Mouse (Mus musculus): Measurements from ENCODE around the gene Car6. TPM values are rescaled to one million over a fixed set of nuclear protein-coding genes. Genes with fewer than 3 reads are reported as not detected.

Car6 gene
- polyA plus RNA-seq, 1 experiment: 0.19 TPM

DNA sequence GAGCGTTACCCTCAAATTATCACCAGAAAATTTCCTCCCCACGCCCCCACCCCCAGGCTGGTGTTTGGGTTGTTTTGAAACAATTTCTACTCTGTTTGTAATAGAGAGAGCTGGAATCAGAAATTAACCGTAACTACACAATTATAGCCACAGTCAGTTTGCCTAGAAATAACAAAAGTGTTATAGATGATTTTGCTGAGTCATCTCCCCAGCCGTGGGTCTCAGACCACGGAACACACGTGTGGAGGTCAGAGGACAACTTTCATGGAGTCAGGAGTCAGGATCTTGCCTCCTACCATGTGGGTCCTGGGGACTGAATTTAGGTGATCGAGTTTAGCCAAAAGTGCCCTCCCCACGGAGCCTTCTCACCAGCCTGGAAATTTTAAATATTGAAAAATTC is 24.0 kb downstream of the Car6 start:
- Histone ChIP-seq H3ac (ENCODE audit: control insufficient read depth, insufficient read length, low read depth) (no peak overlapping the region), H3K79me3 (ENCODE audit: low read depth) (no peaks in the 10 kb centered on the region), H3K4me3 (ENCODE audit: insufficient read depth, poor library complexity, severe bottlenecking) (no peak overlapping the region), H3K79me2 (ENCODE audit: control insufficient read depth, insufficient read depth) (no peaks in the 10 kb centered on the region), H3K27me3 (ENCODE audit: control insufficient read depth, insufficient read depth, insufficient read length) (no peaks in the 10 kb centered on the region), H3K36me3 (ENCODE audit: control insufficient read depth, insufficient read depth) (no peaks in the 10 kb centered on the region)
- no peak for TF ChIP-seq MAX (IDR thresholded peaks at IDR 0.05)
- TF ChIP-seq MYOG (IDR thresholded peaks at IDR 0.05; ENCODE audit: control insufficient read depth, extremely low read depth, insufficient read length): no peak

DNA sequence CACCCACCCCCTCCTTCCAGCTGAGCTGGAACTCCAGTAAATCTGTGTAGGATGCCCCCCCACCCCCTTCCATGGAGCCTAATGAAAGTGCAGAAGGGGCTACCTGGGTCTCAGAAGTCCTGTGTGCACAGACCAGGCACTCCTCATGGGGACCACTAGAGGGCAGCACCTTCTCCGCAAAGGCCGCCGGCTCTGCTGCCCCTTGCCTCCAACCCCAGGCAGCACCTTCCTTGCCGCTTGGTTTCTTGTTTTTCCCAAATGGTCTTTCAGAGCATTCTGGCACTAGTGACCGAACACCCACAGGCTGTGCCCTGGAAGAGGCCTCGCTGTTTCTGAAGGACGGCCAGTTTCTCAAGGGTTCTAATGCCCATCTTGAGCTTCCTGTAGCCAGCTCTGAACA is 24.6 kb downstream of the Car6 start:
- Histone ChIP-seq H3K4me3 (ENCODE audit: insufficient read depth, poor library complexity, severe bottlenecking) (no peak overlapping the region), H3ac (ENCODE audit: control insufficient read depth, insufficient read length, low read depth) (no peak overlapping the region), H3K79me3 (ENCODE audit: low read depth) (no peaks in the 10 kb centered on the region)

DNA sequence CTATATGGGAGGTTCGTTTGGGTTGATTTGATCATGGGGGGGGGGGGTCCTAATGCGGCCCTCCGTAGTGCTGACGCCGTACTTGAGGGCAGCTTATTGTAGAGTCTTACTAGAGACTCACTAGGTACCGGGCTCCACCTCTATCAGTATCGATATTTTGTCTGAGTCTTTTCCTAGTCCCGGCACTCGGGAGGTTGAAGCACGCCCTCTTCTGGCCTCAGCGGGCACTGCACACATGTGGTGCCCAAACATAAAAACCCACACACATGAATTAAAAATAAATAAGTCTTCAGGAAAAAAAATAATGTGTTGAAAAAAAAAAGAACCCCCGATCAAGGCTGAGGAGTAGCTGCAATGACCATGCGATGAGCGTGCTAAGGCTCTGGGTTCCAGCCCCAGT is 27.1 kb downstream of the Car6 start:
- Histone ChIP-seq H3K27me3 (ENCODE audit: control insufficient read depth, insufficient read depth, insufficient read length) (peaks cover 4% of the 10 kb centered on the region), H3K36me3 (ENCODE audit: control insufficient read depth, insufficient read depth) (no peaks in the 10 kb centered on the region), H3K4me3 (ENCODE audit: insufficient read depth, poor library complexity, severe bottlenecking) (no peak overlapping the region), H3ac (ENCODE audit: control insufficient read depth, insufficient read length, low read depth) (no peak overlapping the region), H3K79me2 (ENCODE audit: control insufficient read depth, insufficient read depth) (no peaks in the 10 kb centered on the region), H3K79me3 (ENCODE audit: low read depth) (no peaks in the 10 kb centered on the region)
- TF ChIP-seq CTCF (IDR thresholded peaks at IDR 0.05; ENCODE audit: control insufficient read depth, insufficient read depth, insufficient read length) (no peak), MYOG (IDR thresholded peaks at IDR 0.05; ENCODE audit: control insufficient read depth, extremely low read depth, insufficient read length) (no peak), CEBPB (IDR thresholded peaks at IDR 0.05; ENCODE audit: low read depth) (no peak), MAX (IDR thresholded peaks at IDR 0.05) (no peak), USF1 (IDR thresholded peaks at IDR 0.05; ENCODE audit: low read depth) (no peak), FOSL1 (IDR thresholded peaks at IDR 0.05; ENCODE audit: insufficient read depth, low read length, poor library complexity, severe bottlenecking) (no peak), MYOD1 (IDR thresholded peaks at IDR 0.05; ENCODE audit: control insufficient read depth, insufficient read length, low read depth) (no peak)

More for the DNA sequence above, 24.6 kb downstream of the Car6 start:
- Histone ChIP-seq H3K27me3 (ENCODE audit: control insufficient read depth, insufficient read depth, insufficient read length) (no peaks in the 10 kb centered on the region), H3K36me3 (ENCODE audit: control insufficient read depth, insufficient read depth) (no peaks in the 10 kb centered on the region), H3K79me2 (ENCODE audit: control insufficient read depth, insufficient read depth) (no peaks in the 10 kb centered on the region)
- TF ChIP-seq MYOD1 (IDR thresholded peaks at IDR 0.05; ENCODE audit: control insufficient read depth, insufficient read length, low read depth) (no peak), CEBPB (IDR thresholded peaks at IDR 0.05; ENCODE audit: low read depth) (no peak), MAX (IDR thresholded peaks at IDR 0.05) (no peak), FOSL1 (IDR thresholded peaks at IDR 0.05; ENCODE audit: insufficient read depth, low read length, poor library complexity, severe bottlenecking) (no peak), CTCF (IDR thresholded peaks at IDR 0.05; ENCODE audit: control insufficient read depth, insufficient read depth, insufficient read length) (peak; percentile 18)

DNA sequence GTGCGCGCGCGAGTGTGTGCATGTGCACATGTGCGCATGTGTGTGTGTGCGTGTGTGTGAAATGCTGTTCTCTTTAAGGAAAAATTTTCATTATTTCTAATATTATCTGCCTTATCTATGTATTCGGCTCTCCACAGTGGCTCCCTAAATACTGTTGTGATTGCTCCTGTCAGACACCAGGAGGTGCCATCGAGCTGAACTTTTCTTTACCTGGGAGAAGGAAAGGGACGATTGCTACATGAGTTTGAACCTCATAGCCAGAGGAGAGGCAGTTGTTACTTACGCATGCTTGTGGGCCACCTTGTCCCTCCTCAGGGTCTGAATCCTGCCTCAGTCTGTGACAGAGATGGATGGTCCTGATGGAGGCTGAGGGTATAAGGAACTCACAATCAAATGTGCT is 27.9 kb downstream of the Car6 start:
- Histone ChIP-seq H3K79me3 (ENCODE audit: low read depth) (no peaks in the 10 kb centered on the region), H3K4me3 (ENCODE audit: insufficient read depth, poor library complexity, severe bottlenecking) (no peak overlapping the region), H3K36me3 (ENCODE audit: control insufficient read depth, insufficient read depth) (no peaks in the 10 kb centered on the region), H3K79me2 (ENCODE audit: control insufficient read depth, insufficient read depth) (no peaks in the 10 kb centered on the region), H3K27me3 (ENCODE audit: control insufficient read depth, insufficient read depth, insufficient read length) (peaks cover 5% of the 10 kb centered on the region), H3ac (ENCODE audit: control insufficient read depth, insufficient read length, low read depth) (no peak overlapping the region)
- no peak for TF ChIP-seq MYOD1 (IDR thresholded peaks at IDR 0.05; ENCODE audit: control insufficient read depth, insufficient read length, low read depth)
- TF ChIP-seq MYOG (IDR thresholded peaks at IDR 0.05; ENCODE audit: control insufficient read depth, extremely low read depth, insufficient read length): no peak
- TF ChIP-seq FOSL1 (IDR thresholded peaks at IDR 0.05; ENCODE audit: insufficient read depth, low read length, poor library complexity, severe bottlenecking): no peak
- no peak for TF ChIP-seq CTCF (IDR thresholded peaks at IDR 0.05; ENCODE audit: control insufficient read depth, insufficient read depth, insufficient read length)
- no peak for TF ChIP-seq MAX (IDR thresholded peaks at IDR 0.05)
- TF ChIP-seq USF1 (IDR thresholded peaks at IDR 0.05; ENCODE audit: low read depth): no peak
- no peak for TF ChIP-seq CEBPB (IDR thresholded peaks at IDR 0.05; ENCODE audit: low read depth)

DNA sequence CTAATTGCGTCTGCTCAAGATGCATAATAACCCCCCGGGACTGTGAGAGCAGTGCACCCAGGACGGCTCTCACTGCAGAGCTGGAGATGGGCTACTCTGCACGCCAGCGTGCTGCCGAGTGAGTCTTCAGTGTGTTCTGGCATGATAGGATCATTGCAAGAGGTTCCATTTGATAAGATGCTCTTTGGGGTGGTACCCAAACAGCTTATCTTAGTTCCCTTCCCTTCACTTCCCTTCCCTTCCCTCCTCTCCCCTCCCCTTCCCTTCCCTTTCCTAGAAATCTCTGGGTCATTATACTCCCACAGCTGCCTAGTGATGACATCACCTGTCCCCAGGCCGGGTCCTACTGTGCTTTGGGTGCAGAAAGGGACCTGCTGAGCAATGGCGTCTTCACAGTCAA is 29.0 kb downstream of the Car6 start:
- Histone ChIP-seq H3K79me2 (ENCODE audit: control insufficient read depth, insufficient read depth) (no peaks in the 10 kb centered on the region), H3K79me3 (ENCODE audit: low read depth) (no peaks in the 10 kb centered on the region), H3ac (ENCODE audit: control insufficient read depth, insufficient read length, low read depth) (no peak overlapping the region), H3K4me3 (ENCODE audit: insufficient read depth, poor library complexity, severe bottlenecking) (no peak overlapping the region), H3K27me3 (ENCODE audit: control insufficient read depth, insufficient read depth, insufficient read length) (peaks cover 11% of the 10 kb centered on the region), H3K36me3 (ENCODE audit: control insufficient read depth, insufficient read depth) (no peaks in the 10 kb centered on the region)
- TF ChIP-seq MYOD1 (IDR thresholded peaks at IDR 0.05; ENCODE audit: control insufficient read depth, insufficient read length, low read depth) (no peak), CEBPB (IDR thresholded peaks at IDR 0.05; ENCODE audit: low read depth) (no peak), MYOG (IDR thresholded peaks at IDR 0.05; ENCODE audit: control insufficient read depth, extremely low read depth, insufficient read length) (no peak), MAX (IDR thresholded peaks at IDR 0.05) (no peak), CTCF (IDR thresholded peaks at IDR 0.05; ENCODE audit: control insufficient read depth, insufficient read depth, insufficient read length) (no peak), FOSL1 (IDR thresholded peaks at IDR 0.05; ENCODE audit: insufficient read depth, low read length, poor library complexity, severe bottlenecking) (no peak), USF1 (IDR thresholded peaks at IDR 0.05; ENCODE audit: low read depth) (no peak)

DNA sequence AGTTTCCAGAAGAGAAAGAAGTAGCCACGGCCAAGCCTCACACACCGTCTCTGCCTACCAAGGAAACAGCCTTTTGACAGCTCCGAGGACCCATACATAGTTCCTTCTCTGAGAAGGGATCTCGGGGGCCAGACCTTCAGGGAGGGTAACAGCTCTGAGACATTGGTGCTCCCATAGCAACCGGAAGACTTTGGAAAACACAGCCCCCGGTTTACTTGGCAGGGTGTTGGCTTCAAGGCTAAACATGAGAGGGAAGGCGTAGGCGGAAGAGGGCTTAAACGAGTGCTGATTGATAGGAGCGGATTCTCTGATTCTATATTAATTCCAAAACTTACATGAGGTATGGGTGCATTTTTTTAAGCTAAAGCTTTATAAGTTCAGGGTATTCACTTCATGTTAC is 32.7 kb downstream of the Car6 start:
- Histone ChIP-seq H3K79me3 (ENCODE audit: low read depth) (no peaks in the 10 kb centered on the region), H3K4me3 (ENCODE audit: insufficient read depth, poor library complexity, severe bottlenecking) (no peak overlapping the region)

More for the DNA sequence above, 32.7 kb downstream of the Car6 start:
- H3K36me3 ChIP-seq (ENCODE audit: control insufficient read depth, insufficient read depth): no peaks in the 10 kb centered on the region
- no peaks in the 10 kb centered on the region for H3K79me2 ChIP-seq (ENCODE audit: control insufficient read depth, insufficient read depth)
- TF ChIP-seq MYOD1 (IDR thresholded peaks at IDR 0.05; ENCODE audit: control insufficient read depth, insufficient read length, low read depth) (no peak), CTCF (IDR thresholded peaks at IDR 0.05; ENCODE audit: control insufficient read depth, insufficient read depth, insufficient read length) (no peak), USF1 (IDR thresholded peaks at IDR 0.05; ENCODE audit: low read depth) (no peak), MAX (IDR thresholded peaks at IDR 0.05) (no peak), FOSL1 (IDR thresholded peaks at IDR 0.05; ENCODE audit: insufficient read depth, low read length, poor library complexity, severe bottlenecking) (no peak), MYOG (IDR thresholded peaks at IDR 0.05; ENCODE audit: control insufficient read depth, extremely low read depth, insufficient read length) (no peak), CEBPB (IDR thresholded peaks at IDR 0.05; ENCODE audit: low read depth) (no peak)
- H3ac ChIP-seq (ENCODE audit: control insufficient read depth, insufficient read length, low read depth): no peak overlapping the region
- H3K27me3 ChIP-seq (ENCODE audit: control insufficient read depth, insufficient read depth, insufficient read length): peaks cover 24% of the 10 kb centered on the region
